Mouse (Mus musculus): ENCODE data around the gene Ttc13. TPM values are rescaled to one million over a fixed set of nuclear protein-coding genes. Genes with fewer than 3 reads are reported as not detected.

Ttc13 gene
- total and polyA plus RNA-seq, 2 experiments = 11.8 to 24.8 TPM

DNA sequence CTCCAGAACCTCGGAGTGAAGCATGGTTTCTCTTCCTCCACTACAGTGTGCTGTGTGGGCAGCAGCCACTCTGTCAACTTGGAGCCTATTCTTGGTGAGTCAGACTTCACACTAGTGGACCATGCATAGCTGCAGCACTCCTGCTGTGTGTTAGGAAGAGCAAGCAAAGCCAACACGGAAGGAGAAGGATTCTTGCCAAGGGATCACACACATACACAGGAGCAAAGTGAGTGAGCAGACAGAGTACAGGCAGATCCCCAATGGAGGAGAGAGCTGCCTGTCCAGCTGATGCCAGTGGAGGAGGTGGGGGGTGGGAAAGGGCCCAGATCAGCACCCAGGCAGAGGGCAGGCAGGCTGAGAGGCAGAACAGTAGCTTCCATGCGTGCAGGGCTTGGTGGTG, 19.6 kb downstream of the Ttc13 start:
- Histone ChIP-seq H3K27ac (replicated peaks; ENCODE audit: insufficient read depth, low read depth, low read length) (no peak overlapping the region), H3K4me3 (ENCODE audit: insufficient read depth, low read depth, low read length) (no peak overlapping the region), H3K36me3 (ENCODE audit: control insufficient read depth, insufficient read depth, low read length) (peaks cover 9% of the 10 kb centered on the region), H3K4me1 (ENCODE audit: control insufficient read depth, insufficient read depth, low read length) (no peaks in the 10 kb centered on the region), H3K9ac (ENCODE audit: low read depth, low read length) (no peak overlapping the region), H3K79me2 (ENCODE audit: control insufficient read depth, insufficient read depth, low read length) (no peaks in the 10 kb centered on the region), H3K27me3 (ENCODE audit: control insufficient read depth, insufficient read depth, low read length) (no peaks in the 10 kb centered on the region)
- no peak for DNase-seq (ENCODE audit: extremely low read depth, low read depth, low spot score)
- TF ChIP-seq CTCF (IDR thresholded peaks at IDR 0.05; ENCODE audit: low read depth, low read length) = no peak
- TF ChIP-seq POLR2A (IDR thresholded peaks at IDR 0.05; ENCODE audit: extremely low read depth, insufficient read depth, low read length) = no peak
- 78% methylated on average over 3 of the region's 3 CpGs for WGBS

- Histone ChIP-seq H3K27ac (replicated peaks; ENCODE audit: insufficient read depth, low read depth, low read length) (no peak overlapping the region), H3K79me2 (ENCODE audit: control insufficient read depth, insufficient read depth, low read length) (no peaks in the 10 kb centered on the region), H3K36me3 (ENCODE audit: control insufficient read depth, insufficient read depth, low read length) (peaks cover 7% of the 10 kb centered on the region), H3K4me3 (ENCODE audit: insufficient read depth, low read depth, low read length) (no peak overlapping the region), H3K27me3 (ENCODE audit: control insufficient read depth, insufficient read depth, low read length) (no peaks in the 10 kb centered on the region), H3K4me1 (ENCODE audit: control insufficient read depth, insufficient read depth, low read length) (no peaks in the 10 kb centered on the region), H3K9ac (ENCODE audit: low read depth, low read length) (no peak overlapping the region)
- TF ChIP-seq POLR2A (IDR thresholded peaks at IDR 0.05; ENCODE audit: extremely low read depth, insufficient read depth, low read length) (no peak), CTCF (IDR thresholded peaks at IDR 0.05; ENCODE audit: low read depth, low read length) (no peak)
- no peak for DNase-seq (ENCODE audit: extremely low read depth, low read depth, low spot score)
- 85% methylated on average over 9 of the region's 9 CpGs for WGBS
These were observed 20.8 kb downstream of the Ttc13 start for GRCm38 (mm10) chr8:124701023-124701422.

GRCm38 (mm10) chr8:124700271-124700670, 21.5 kb downstream of the Ttc13 start:
- Histone ChIP-seq H3K9ac (ENCODE audit: low read depth, low read length) (no peak overlapping the region), H3K36me3 (ENCODE audit: control insufficient read depth, insufficient read depth, low read length) (peaks cover 6% of the 10 kb centered on the region), H3K27ac (replicated peaks; ENCODE audit: insufficient read depth, low read depth, low read length) (no peak overlapping the region), H3K4me3 (ENCODE audit: insufficient read depth, low read depth, low read length) (no peak overlapping the region), H3K79me2 (ENCODE audit: control insufficient read depth, insufficient read depth, low read length) (no peaks in the 10 kb centered on the region), H3K4me1 (ENCODE audit: control insufficient read depth, insufficient read depth, low read length) (no peaks in the 10 kb centered on the region), H3K27me3 (ENCODE audit: control insufficient read depth, insufficient read depth, low read length) (no peaks in the 10 kb centered on the region)
- no peak for DNase-seq (ENCODE audit: extremely low read depth, low read depth, low spot score)
- TF ChIP-seq POLR2A (IDR thresholded peaks at IDR 0.05; ENCODE audit: extremely low read depth, insufficient read depth, low read length) (no peak), CTCF (IDR thresholded peaks at IDR 0.05; ENCODE audit: low read depth, low read length) (no peak)
- 91% methylated on average over 5 of the region's 5 CpGs for WGBS

GRCm38 (mm10) chr8:124695424-124696100, 26.2 kb downstream of the Ttc13 start:
- Histone ChIP-seq H3K36me3 (ENCODE audit: control insufficient read depth, insufficient read depth, low read length) (peaks cover 7% of the 10 kb centered on the region), H3K4me3 (ENCODE audit: insufficient read depth, low read depth, low read length) (no peak overlapping the region), H3K79me2 (ENCODE audit: control insufficient read depth, insufficient read depth, low read length) (no peaks in the 10 kb centered on the region), H3K4me1 (ENCODE audit: control insufficient read depth, insufficient read depth, low read length) (no peaks in the 10 kb centered on the region), H3K27ac (replicated peaks; ENCODE audit: insufficient read depth, low read depth, low read length) (no peak overlapping the region), H3K9ac (ENCODE audit: low read depth, low read length) (no peak overlapping the region), H3K27me3 (ENCODE audit: control insufficient read depth, insufficient read depth, low read length) (no peaks in the 10 kb centered on the region)
- WGBS = 94% methylated on average over 22 of the region's 22 CpGs
- TF ChIP-seq POLR2A (IDR thresholded peaks at IDR 0.05; ENCODE audit: extremely low read depth, insufficient read depth, low read length) = no peak
- no peak for TF ChIP-seq CTCF (IDR thresholded peaks at IDR 0.05; ENCODE audit: low read depth, low read length)
- DNase-seq (ENCODE audit: extremely low read depth, low read depth, low spot score) = no peak

DNA sequence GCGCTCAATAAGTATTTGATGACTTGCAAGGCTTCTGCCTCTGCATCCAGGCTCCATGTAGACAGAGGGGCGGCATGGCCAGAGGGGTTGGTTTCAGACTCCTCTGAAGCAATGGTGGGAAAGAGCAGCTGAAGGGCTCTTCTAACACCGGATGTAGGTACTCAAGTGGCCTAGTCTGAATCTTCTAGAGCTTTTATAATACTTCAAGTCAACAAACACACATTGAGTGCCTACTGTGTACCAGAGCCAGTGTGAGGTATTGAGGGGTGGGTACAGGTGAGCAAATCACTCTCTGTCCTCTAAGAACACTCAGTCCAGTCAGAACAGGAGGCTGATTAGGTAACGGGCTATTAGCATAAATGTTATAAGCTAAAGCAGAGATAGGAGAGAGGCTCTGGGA, 30.1 kb downstream of the Ttc13 start:
- no peak for TF ChIP-seq CTCF (IDR thresholded peaks at IDR 0.05; ENCODE audit: low read depth, low read length)
- TF ChIP-seq POLR2A (IDR thresholded peaks at IDR 0.05; ENCODE audit: extremely low read depth, insufficient read depth, low read length) = no peak
- peaks cover 6% of the 10 kb centered on the region; the same call in 1 of the 2 replicates for H3K36me3 ChIP-seq (ENCODE audit: control insufficient read depth, insufficient read depth, low read length)
- no peak for DNase-seq (ENCODE audit: extremely low read depth, low read depth, low spot score)
- no peaks in the 10 kb centered on the region for H3K79me2 ChIP-seq (ENCODE audit: control insufficient read depth, insufficient read depth, low read length)
- H3K27ac ChIP-seq (replicated peaks; ENCODE audit: insufficient read depth, low read depth, low read length) = no peak overlapping the region
- H3K4me3 ChIP-seq (ENCODE audit: insufficient read depth, low read depth, low read length) = no peak overlapping the region
- H3K27me3 ChIP-seq (ENCODE audit: control insufficient read depth, insufficient read depth, low read length) = no peaks in the 10 kb centered on the region
- no peaks in the 10 kb centered on the region for H3K4me1 ChIP-seq (ENCODE audit: control insufficient read depth, insufficient read depth, low read length)
- no peak overlapping the region for H3K9ac ChIP-seq (ENCODE audit: low read depth, low read length)
- over 99% methylated on average over 4 of the region's 4 CpGs for WGBS

DNA sequence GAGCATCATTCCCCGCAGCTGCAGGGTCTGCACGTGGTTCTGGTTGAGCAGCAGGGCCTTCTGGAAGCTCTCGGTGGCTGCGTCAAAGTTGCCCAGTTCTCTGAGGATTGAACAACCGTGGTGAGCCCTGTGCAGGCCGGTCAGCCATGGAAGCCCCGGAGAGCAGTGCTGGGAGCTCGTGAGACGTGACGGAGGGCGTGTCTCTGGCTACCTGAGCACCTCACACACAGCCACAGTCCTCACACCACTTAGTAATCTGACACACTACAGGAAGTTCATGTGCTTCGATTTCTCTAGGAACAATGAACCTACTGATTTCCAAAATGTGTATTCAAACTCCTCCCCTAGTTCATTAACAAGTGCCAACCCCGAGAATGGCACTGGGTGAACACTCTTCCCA, 32.9 kb downstream of the Ttc13 start:
- no peak overlapping the region for H3K27ac ChIP-seq (replicated peaks; ENCODE audit: insufficient read depth, low read depth, low read length)
- peaks cover 6% of the 10 kb centered on the region; the same call in 1 of the 2 replicates for H3K36me3 ChIP-seq (ENCODE audit: control insufficient read depth, insufficient read depth, low read length)
- H3K79me2 ChIP-seq (ENCODE audit: control insufficient read depth, insufficient read depth, low read length) = no peaks in the 10 kb centered on the region
- H3K9ac ChIP-seq (ENCODE audit: low read depth, low read length) = no peak overlapping the region
- H3K27me3 ChIP-seq (ENCODE audit: control insufficient read depth, insufficient read depth, low read length) = no peaks in the 10 kb centered on the region
- TF ChIP-seq CTCF (IDR thresholded peaks at IDR 0.05; ENCODE audit: low read depth, low read length) (no peak), POLR2A (IDR thresholded peaks at IDR 0.05; ENCODE audit: extremely low read depth, insufficient read depth, low read length) (no peak)
- H3K4me1 ChIP-seq (ENCODE audit: control insufficient read depth, insufficient read depth, low read length) = no peaks in the 10 kb centered on the region
- H3K4me3 ChIP-seq (ENCODE audit: insufficient read depth, low read depth, low read length) = no peak overlapping the region
- 96% methylated on average over 13 of the region's 13 CpGs for WGBS
- no peak for DNase-seq (ENCODE audit: extremely low read depth, low read depth, low spot score)

Measured in liver, adult 2 months (tissue).